Mouse (Mus musculus) bone marrow macrophage, adult 2 months (primary cell): ENCODE measurements around the gene Dffa. TPM values are rescaled to one million over a fixed set of nuclear protein-coding genes. Genes with fewer than 3 reads are reported as not detected.
"Not testable (repeated sequence)": the region's sequence is repeated elsewhere in the genome, so short reads cannot be mapped to it uniquely, and the experiment has no call there.

Experiments
- H3K27ac ChIP-seq: 2 replicates; pipeline ENCODE4 v1.5.1; 2012; ENCODE audit warnings: low read depth, low read length; ENCODE audit not compliant: insufficient read depth
- H3K4me1 ChIP-seq: 2 replicates; pipeline ENCODE4 v1.6.1; 2012; ENCODE audit warnings: low read length; ENCODE audit not compliant: control insufficient read depth, insufficient read depth
- H3K4me3 ChIP-seq: 2 replicates; pipeline ENCODE4 v1.5.1; 2012; ENCODE audit warnings: mild to moderate bottlenecking, low read length, moderate library complexity; ENCODE audit not compliant: insufficient read depth
- CTCF ChIP-seq: IDR thresholded peaks from 2 replicates; pipeline ENCODE4 v1.5.1; 2012; ENCODE audit warnings: low read depth, mild to moderate bottlenecking, low read length, moderate library complexity
- POLR2A ChIP-seq: IDR thresholded peaks from 2 replicates; pipeline ENCODE4 v1.6.1; 2012; ENCODE audit warnings: mild to moderate bottlenecking, low read depth, low read length, borderline replicate concordance
- polyA plus RNA-seq: library from polyadenylated mRNA; stranded (reverse); fragments of >200 nt; gene quantifications from 2 replicates; pipeline ENCODE4 v1.2.4, GENCODE M21; 2012; ENCODE audit not compliant: missing spikeins, insufficient read depth, insufficient read length

Dffa gene
- polyA plus RNA-seq, 1 experiment = 20.8 TPM

DNA sequence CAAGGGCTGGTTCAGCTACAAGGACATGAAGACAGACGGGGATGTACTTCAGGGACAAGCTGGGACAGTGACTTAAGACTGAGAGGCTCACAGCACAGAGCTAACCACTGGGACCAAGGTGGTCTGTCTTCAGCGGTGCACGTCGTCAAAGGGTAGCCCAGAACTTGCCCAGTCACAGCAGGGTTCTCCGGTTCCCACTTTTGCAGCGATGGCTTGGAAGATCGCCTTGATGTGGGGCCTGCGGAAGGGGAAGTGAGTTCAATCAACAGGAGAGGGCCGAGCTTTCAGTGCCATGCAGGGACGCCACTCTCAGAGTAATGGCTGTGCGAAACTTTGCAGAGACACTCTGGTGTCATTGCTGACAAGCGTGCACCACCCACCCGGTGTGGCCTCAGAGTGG lies 55.9 kb downstream of the Dffa start:
- Histone ChIP-seq H3K4me1 (peaks cover 72% of the 10 kb centered on the region), H3K27ac (no peak overlapping the region), H3K4me3 (no peak overlapping the region)
- no peak for TF ChIP-seq CTCF
- TF ChIP-seq POLR2A = no peak

DNA sequence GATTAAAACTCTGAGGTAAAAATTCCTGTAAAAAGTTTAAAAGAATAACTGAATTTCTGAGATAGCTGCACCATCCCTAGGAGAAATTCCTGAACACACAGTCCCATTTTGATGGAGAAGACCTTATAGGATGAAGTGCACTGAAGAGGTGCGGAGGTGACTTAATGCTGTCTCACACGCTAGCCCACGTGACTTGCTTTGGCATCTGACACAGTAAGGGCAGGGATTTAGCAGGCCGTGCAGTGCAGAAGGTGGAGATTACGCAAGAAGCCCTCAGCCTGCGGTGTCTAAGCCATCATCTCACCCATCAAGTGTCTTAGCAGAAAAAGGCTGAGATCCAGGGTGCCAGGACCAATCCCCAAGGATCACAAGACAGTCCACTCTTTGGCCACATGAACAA lies 57.2 kb downstream of the Dffa start:
- H3K4me1 ChIP-seq = peaks cover 70% of the 10 kb centered on the region
- no peak overlapping the region for H3K27ac ChIP-seq
- TF ChIP-seq POLR2A (no peak), CTCF (no peak)
- H3K4me3 ChIP-seq = no peak overlapping the region

GRCm38 (mm10) chr4:149163196-149163595 lies 59.2 kb downstream of the Dffa start:
- H3K27ac ChIP-seq = no peak overlapping the region
- H3K4me3 ChIP-seq = no peak overlapping the region
- TF ChIP-seq CTCF = no peak
- no peak for TF ChIP-seq POLR2A
- peaks cover 57% of the 10 kb centered on the region for H3K4me1 ChIP-seq

- H3K4me1 ChIP-seq = peaks cover 54% of the 10 kb centered on the region
- TF ChIP-seq POLR2A (no peak), CTCF (no peak)
- peak overlapping the region; percentile 24 for H3K4me3 ChIP-seq
- no peak overlapping the region for H3K27ac ChIP-seq
Observed at GRCm38 (mm10) chr4:149164150-149164549, 60.2 kb downstream of the Dffa start.

GRCm38 (mm10) chr4:149166215-149166946 lies 62.4 kb downstream of the Dffa start, which contains the start of gene Pgd:
Gene Pgd, minus strand, starts transcription at chr4:149166771.
- H3K4me3 ChIP-seq = peak within 1 kb of the TSS; percentile 96
- peaks cover 48% of the 10 kb centered on the region for H3K4me1 ChIP-seq
- TF ChIP-seq CTCF = no peak
- no peak for TF ChIP-seq POLR2A
- H3K27ac ChIP-seq = peak within 1 kb of the TSS; percentile 90

- no peak for TF ChIP-seq CTCF
- TF ChIP-seq POLR2A = no peak; the same call in 1 of the 2 replicates
- peaks cover 48% of the 10 kb centered on the region for H3K4me1 ChIP-seq
Observed at GRCm38 (mm10) chr4:149166957-149167611, 63.1 kb downstream of the Dffa start.

GRCm38 (mm10) chr4:149168016-149168415 lies 64.1 kb downstream of the Dffa start:
- peak overlapping the region; percentile 81 for H3K4me3 ChIP-seq
- peaks cover 49% of the 10 kb centered on the region for H3K4me1 ChIP-seq
- TF ChIP-seq POLR2A (no peak), CTCF (no peak)
- peak overlapping the region; percentile 90; the same call in 1 of the 2 replicates for H3K27ac ChIP-seq

More at GRCm38 (mm10) chr4:149166957-149167611, 63.1 kb downstream of the Dffa start:
- H3K27ac ChIP-seq = peak overlapping the region; percentile 90
- H3K4me3 ChIP-seq = peak overlapping the region; percentile 81

DNA sequence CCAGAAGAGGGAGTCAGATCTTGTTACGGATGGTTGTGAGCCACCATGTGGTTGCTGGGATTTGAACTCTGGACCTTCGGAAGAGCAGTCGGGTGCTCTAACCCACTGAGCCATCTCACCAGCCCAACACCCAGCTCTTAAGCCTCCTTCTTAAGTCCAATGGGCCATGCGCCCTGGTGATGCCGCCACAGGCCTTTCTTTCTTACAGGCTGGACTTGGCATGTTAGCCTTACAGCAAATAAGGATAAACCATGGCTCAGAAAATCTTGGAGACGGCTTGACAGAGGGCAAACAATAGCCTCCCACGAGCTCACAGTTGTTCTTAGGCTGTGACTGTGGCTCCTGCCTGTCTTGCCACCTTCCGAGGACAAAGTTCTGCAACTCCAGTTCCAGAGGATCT lies 66.0 kb downstream of the Dffa start:
- Histone ChIP-seq H3K4me1 (peaks cover 54% of the 10 kb centered on the region), H3K27ac (peak overlapping the region; percentile 95)
- not testable (repeated sequence) for H3K4me3 ChIP-seq

Other genes starting within 250 kb of the Dffa start
- gene Pex14, start 4.3 kb upstream of the Dffa start, polyA plus RNA-seq = 19.6 and 19.7 TPM in 2 replicates
- gene Cort, start 22.6 kb downstream of the Dffa start, polyA plus RNA-seq = not detected in 2 replicates
- 7.2 and 7.3 TPM in 2 replicates for gene Cenps, start 33.5 kb downstream of the Dffa start, polyA plus RNA-seq
- gene Pgd, start 62.6 kb downstream of the Dffa start, polyA plus RNA-seq = 365 and 378 TPM in 2 replicates
- 24.0 and 26.4 TPM in 2 replicates for gene Kif1b, start 203.5 kb downstream of the Dffa start, polyA plus RNA-seq